ENCODE assay signal across 9 mouse cellular contexts in genomic region chr17:13657182-13657562, GRCm38 (mm10).
A peak's percentile ranks its signal among the peaks of the same experiment; 100 is the strongest.
DNase-seq lines count a peak whose midpoint lies in the region; ATAC-seq and TF ChIP-seq lines count a peak whose summit lies in the region.
"Had no signal": no experiment of that assay in that cellular context is flagged by ENCODE, and none has a peak within 500 bp of the region (broad histone marks: within the 10 kb centered on the region; RNA-seq: fewer than 3 reads in every experiment).

No protein-coding gene starts in this region.

- WGBS in heart, embryonic 15.5 days, result 32% methylated on average over 10 of the region's 10 CpGs
- 24% methylated on average over 10 of the region's 10 CpGs for WGBS in forebrain, embryonic 13.5 days
- 48% methylated on average over 10 of the region's 10 CpGs for WGBS in liver, embryonic 15.5 days (ENCODE audit: insufficient replicate concordance)

- H3K27me3 ChIP-seq in heart, embryonic 15.5 days, result no peaks in the 10 kb centered on the region
- H3K27me3 ChIP-seq in ES-Bruce4 (ENCODE audit: control insufficient read depth, insufficient read depth, low read length, poor library complexity, severe bottlenecking), result no peaks in the 10 kb centered on the region
- H3K27me3 ChIP-seq in forebrain, embryonic 13.5 days, result no peaks in the 10 kb centered on the region
- H3K27me3 ChIP-seq in liver, embryonic 15.5 days, result no peaks in the 10 kb centered on the region

- TF ChIP-seq CTCF in ES-Bruce4 (IDR thresholded peaks at IDR 0.05; ENCODE audit: low read depth, low read length), result no peak

- no peaks in the 10 kb centered on the region for H3K36me3 ChIP-seq in heart, embryonic 15.5 days
- H3K36me3 ChIP-seq in ES-Bruce4 (ENCODE audit: control insufficient read depth, insufficient read depth, low read length, poor library complexity, severe bottlenecking), result no peaks in the 10 kb centered on the region
- H3K36me3 ChIP-seq in forebrain, embryonic 13.5 days (ENCODE audit: poor library complexity, severe bottlenecking), result no peaks in the 10 kb centered on the region
- no peaks in the 10 kb centered on the region for H3K36me3 ChIP-seq in liver, embryonic 15.5 days (replicated peaks)

- DNase-seq in heart, postnatal 4 days, result no peak
- no peak for DNase-seq in right cerebral cortex, adult 18-20 months
- DNase-seq in right cerebral cortex, postnatal 4 days, result no peak
- no peak for DNase-seq in spleen, adult 12 weeks (ENCODE audit: low spot score)
- DNase-seq: right cerebral cortex, postnatal 14 days had no signal

- H3K9me3 ChIP-seq in heart, embryonic 15.5 days (replicated peaks), result no peaks in the 10 kb centered on the region
- H3K9me3 ChIP-seq in ES-Bruce4 (replicated peaks; ENCODE audit: control insufficient read depth, insufficient read depth, low read length, poor library complexity, severe bottlenecking), result 0 out of 2 replicates have a peak, but pooled peaks cover 7% of the 10 kb centered on the region
- H3K9me3 ChIP-seq in forebrain, embryonic 13.5 days (replicated peaks), result no peaks in the 10 kb centered on the region
- H3K9me3 ChIP-seq in liver, embryonic 15.5 days (replicated peaks), result no peaks in the 10 kb centered on the region

- peaks cover 46% of the 10 kb centered on the region for H3K4me1 ChIP-seq in heart, embryonic 15.5 days (replicated peaks)
- H3K4me1 ChIP-seq in ES-Bruce4 (ENCODE audit: control insufficient read depth, insufficient read depth, low read length), result peaks cover 11% of the 10 kb centered on the region
- H3K4me1 ChIP-seq in forebrain, embryonic 13.5 days, result peaks cover 42% of the 10 kb centered on the region
- H3K4me1 ChIP-seq in liver, embryonic 15.5 days (replicated peaks), result peaks cover 10% of the 10 kb centered on the region

- H3K4me2 ChIP-seq in heart, embryonic 15.5 days, result peak overlapping the region; percentile 50
- H3K4me2 ChIP-seq in forebrain, embryonic 13.5 days, result peak overlapping the region; percentile 40
- H3K4me2 ChIP-seq in liver, embryonic 15.5 days, result peak overlapping the region; percentile 33; the same call in 1 of the 2 replicates

- no peak for ATAC-seq in heart, embryonic 15.5 days (replicated peaks; ENCODE audit: insufficient number of reproducible peaks, insufficient read depth, low FRiP score, low read depth)
- no peak for ATAC-seq in forebrain, embryonic 13.5 days
- no peak for ATAC-seq in liver, embryonic 15.5 days (ENCODE audit: insufficient read depth)

- peak overlapping the region; percentile 66 for H3K27ac ChIP-seq in heart, embryonic 15.5 days
- H3K27ac ChIP-seq in ES-Bruce4 (ENCODE audit: insufficient read depth, low read length), result peak overlapping the region; percentile 18; the same call in 1 of the 2 replicates
- peak overlapping the region; percentile 87 for H3K27ac ChIP-seq in forebrain, embryonic 13.5 days
- no peak overlapping the region for H3K27ac ChIP-seq in liver, embryonic 15.5 days (replicated peaks)

- no peak for TF ChIP-seq POLR2A in ES-Bruce4 (IDR thresholded peaks at IDR 0.05; ENCODE audit: insufficient read depth, low read length)

- TF ChIP-seq EP300 in ES-Bruce4 (IDR thresholded peaks at IDR 0.05; ENCODE audit: insufficient read depth, low read depth, low read length), result no peak

- H3K9ac ChIP-seq in heart, embryonic 15.5 days, result no peak overlapping the region
- H3K9ac ChIP-seq in ES-Bruce4 (ENCODE audit: low read depth, poor library complexity, severe bottlenecking), result no peak overlapping the region
- H3K9ac ChIP-seq in forebrain, embryonic 13.5 days, result peak overlapping the region; percentile 41; the same call in 1 of the 2 replicates
- H3K9ac ChIP-seq in liver, embryonic 15.5 days, result no peak overlapping the region

- H3K4me3 ChIP-seq in heart, embryonic 15.5 days, result peak overlapping the region; percentile 18; the same call in 1 of the 2 replicates
- no peak overlapping the region for H3K4me3 ChIP-seq in ES-Bruce4 (ENCODE audit: low read depth, low read length)
- no peak overlapping the region for H3K4me3 ChIP-seq in forebrain, embryonic 13.5 days
- no peak overlapping the region for H3K4me3 ChIP-seq in liver, embryonic 15.5 days (replicated peaks)
